Mouse (Mus musculus) layer of hippocampus, postnatal 25 days (tissue): ENCODE data around the gene N4bp3. TPM values are rescaled to one million over a fixed set of nuclear protein-coding genes. Genes with fewer than 3 reads are reported as not detected.
"Not testable (repeated sequence)": the region's sequence is repeated elsewhere in the genome, so short reads cannot be mapped to it uniquely, and the experiment has no call there.

Source experiments
- DNase-seq, 2 experiments: peaks; one replicate each; pipeline ENCODE4 v3.0.0; 2022; ENCODE audit warnings: mixed read lengths in 2 of 2, low spot score in 1 of 2; ENCODE audit errors: extremely low spot score in 1 of 2
- total RNA-seq, 2 experiments: library from RNA; stranded (reverse); gene quantifications; 2 replicates each; pipeline ENCODE4 v1.2.3; 2021

Gene N4bp3
- 10 to 100 TPM; 12.1 to 12.4 TPM for total RNA-seq

DNA sequence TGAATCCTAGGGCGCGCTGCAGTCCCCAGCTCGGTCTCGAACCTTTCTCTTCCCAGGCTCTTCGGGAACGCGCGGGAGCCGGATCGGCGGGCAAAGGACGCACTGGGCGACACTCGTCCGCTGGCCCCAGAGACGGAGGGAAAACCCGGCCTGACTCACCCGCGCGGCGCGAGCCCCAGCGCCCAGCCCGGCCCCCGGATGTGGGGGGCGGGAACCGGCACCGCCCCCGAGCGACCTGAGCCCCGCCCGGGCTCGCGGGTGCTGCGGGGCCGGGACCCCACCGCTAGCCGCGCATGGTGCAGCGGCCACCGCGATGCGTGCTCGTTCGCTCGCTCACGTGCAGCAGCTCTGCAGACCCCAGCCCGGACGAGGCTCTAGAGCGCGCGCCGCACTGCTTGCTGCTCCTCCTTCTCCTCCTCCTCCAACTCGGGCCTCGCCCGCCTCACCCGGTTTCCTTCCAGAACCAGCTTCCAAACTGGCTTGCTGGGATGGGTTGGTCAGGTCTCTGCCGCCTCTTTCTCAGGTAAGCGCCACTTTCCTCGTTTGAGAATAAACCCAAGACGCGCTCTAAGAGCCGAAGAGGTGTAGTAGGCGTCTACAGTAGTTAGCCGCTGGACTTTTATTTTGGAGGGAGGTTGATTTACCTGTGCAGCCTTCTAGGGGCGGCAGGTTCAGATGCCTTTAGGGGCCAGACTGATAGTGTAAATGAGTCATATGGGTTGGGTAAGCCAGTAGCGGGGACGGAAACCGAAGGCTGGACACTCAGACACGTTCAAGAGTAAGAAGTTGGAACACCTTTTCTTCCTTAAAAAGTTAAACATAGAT, at the start of gene N4bp3, which contains the start of gene D930048N14Rik:
TSS of gene N4bp3 (minus strand) at position 152 of the 825 bp plus-strand sequence.
TSS of gene D930048N14Rik (plus strand) at position 264 of the 825 bp plus-strand sequence.
- DNase-seq = no peak

DNA sequence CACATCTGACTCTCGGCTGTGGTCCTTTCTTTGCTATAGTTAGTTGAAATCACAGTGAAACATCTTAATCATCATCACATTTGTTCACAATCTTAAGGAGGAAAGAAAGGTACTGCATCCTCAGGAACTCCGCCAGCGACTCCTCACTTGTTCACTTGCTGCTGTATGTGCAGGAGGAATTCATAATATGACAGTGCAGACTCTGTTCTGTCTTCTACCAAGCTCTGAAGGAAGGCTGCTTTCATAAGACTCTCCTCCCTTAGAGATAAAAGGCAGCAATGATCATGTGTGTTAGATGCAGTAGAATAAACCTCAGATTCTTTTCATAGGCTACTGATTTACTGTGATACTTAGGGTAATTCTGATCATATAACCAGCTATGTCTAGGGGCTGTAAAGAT, 44.3 kb upstream of the N4bp3 start:
- no peak for DNase-seq

DNA sequence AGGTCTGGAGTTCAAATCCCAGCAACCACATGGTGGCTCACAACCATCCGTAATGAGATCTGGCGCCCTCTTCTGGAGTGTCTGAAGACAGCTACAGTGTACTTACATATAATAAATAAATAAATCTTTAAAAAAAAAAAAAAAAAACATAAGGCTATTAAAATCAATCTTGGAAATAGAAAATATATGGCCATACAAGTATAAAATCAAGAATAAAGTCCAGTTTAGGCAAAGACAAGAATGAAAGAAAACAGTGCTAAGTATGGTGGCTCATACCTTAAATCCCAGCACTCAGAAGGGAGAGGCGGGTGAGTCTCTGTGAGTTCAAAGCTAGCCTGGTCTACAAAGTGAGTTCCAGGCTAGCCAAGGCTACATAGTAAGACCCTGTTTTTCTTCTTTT, 40.0 kb upstream of the N4bp3 start:
- DNase-seq = not testable (repeated sequence)

DNA sequence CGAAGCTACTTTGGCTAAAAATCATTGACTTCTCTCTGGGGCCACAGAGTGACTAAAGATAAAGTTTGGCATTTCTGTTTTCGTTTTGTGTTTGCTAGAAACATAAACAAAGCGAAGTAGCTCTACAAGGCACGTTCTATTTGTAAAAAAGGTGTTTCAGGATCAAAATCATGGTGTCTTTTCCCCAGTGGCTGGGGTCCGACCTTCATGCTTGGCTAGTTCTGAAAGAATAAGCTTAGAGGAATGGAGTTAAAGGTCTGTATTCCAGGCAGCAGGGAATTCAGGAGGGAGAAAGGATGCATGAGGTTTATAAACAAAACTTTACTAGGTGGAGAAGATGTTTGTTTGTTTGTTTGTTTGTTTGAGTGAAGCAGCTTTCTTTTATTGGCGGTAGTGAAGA, 38.7 kb upstream of the N4bp3 start:
- no peak for DNase-seq

DNA sequence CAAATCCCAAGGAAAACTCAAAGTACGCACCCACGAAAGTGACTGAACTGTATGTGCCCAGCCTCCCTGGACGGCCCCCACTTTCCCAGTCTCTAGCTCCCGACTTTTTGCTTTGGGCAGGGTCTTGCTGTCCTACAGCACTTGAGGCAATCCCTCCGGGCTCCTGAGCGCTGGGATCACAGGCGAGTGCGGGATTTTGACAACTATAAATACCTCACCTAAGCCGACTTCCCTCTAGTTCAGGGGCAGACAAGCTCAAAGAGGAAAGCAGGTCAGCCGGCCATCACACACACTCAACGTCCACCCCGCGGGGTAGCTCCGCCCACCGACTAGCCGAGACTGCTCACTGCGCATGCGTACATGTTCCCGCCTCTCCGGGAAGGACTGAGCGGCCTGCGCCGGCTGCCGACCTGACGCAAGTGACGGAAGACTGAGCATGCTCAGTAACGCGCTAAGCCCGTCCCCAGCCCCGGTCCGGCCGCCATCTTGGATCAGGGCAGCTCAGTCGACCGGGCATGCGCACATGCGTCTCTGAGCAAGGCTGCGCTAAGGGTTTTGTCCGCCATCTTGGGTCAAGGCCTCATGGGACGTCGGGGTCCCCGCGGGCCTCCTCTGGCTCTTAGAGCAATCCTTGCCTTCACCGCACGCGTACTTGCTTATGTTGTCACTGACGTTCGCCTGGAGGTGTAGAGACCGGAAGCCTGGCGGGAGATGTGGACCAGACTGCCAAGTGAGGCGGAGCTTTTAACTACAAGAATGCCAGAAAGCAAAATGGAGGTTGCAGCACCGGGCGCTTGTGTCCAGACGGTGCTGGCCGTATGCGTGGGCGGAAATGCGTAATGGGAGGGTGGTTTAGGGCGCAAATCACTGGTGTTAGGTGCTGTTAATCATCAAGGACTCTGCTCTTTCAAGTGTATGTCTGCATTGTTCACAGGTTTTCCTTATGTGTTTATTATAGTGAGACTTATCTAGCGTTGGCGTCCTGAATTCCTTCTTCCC, 38.0 kb upstream of the N4bp3 start, which contains the start of gene 0610009B22Rik:
TSS of gene 0610009B22Rik (minus strand) at position 545 of the 999 bp plus-strand sequence.
- peak; percentile 96 to 99 for DNase-seq

DNA sequence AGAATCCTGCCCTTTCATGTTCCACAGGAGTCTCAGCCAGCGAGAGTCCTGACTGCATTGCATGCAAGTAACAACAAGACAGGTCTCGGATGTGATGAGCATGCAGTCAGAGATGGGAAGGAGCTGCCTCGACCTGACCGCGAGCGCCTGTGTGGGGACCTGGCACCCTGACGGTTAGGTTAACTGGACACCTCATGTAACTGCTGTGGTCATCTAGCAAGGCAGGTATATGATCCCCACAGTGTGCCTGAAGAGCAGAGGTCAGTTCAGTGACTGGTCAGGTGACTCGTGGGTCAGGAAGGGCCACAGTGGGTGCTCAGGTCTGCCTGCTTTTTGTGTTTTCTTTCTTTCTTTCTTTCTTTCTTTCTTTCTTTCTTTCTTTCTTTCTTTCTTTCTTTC, 31.3 kb upstream of the N4bp3 start:
- DNase-seq = no peak

DNA sequence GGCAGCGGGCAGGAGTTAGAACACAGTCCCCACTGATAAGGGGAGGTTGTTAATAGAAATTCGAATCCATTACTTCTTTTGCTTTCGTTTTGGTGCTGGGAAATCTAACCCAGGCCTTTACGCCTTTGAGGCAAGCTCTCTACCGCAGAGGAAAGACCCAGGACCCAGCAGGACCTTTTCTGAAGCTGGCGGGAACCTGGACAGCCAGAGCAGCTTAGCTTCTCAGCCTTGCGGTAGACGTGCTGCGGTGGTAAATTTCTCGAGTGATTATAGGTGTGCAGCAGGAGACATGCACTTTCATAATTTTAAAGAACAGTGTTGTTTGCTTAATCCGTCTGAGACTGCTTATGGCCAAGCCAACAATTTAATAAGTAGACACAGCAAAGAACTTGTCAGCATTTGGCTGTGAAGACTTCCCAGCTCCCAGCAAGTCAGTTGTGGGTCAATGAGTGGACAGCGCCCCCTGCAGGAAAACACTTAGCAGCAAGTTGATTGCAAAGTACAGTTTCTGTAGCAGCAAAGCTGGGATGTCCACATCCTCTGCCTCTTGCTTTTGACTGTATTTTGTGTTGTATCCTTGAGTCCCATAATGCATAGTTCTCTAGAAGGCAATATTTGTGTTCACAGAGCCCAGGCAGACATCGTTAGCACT, 30.8 kb upstream of the N4bp3 start:
- peak; percentile 77 to 98 for DNase-seq

DNA sequence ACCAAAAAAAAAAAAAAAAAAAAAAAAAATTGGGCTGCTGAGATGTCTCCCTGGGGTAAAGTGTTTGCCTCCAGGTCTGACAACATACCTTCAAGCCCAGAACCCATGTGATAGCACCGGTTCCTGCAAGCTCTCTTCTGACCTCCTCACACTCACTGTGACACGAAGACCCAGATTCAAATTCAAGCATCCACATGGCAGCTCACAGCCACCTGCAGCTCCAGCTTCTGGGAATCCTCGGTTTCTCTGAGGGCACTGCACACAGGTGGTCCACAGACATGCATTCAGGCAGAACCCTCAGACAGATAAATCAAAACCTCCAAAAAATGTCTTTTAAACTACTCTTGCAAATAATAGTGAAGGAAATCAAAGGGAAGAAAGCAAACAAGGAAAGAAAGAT, 28.8 kb upstream of the N4bp3 start:
- DNase-seq = no peak

DNA sequence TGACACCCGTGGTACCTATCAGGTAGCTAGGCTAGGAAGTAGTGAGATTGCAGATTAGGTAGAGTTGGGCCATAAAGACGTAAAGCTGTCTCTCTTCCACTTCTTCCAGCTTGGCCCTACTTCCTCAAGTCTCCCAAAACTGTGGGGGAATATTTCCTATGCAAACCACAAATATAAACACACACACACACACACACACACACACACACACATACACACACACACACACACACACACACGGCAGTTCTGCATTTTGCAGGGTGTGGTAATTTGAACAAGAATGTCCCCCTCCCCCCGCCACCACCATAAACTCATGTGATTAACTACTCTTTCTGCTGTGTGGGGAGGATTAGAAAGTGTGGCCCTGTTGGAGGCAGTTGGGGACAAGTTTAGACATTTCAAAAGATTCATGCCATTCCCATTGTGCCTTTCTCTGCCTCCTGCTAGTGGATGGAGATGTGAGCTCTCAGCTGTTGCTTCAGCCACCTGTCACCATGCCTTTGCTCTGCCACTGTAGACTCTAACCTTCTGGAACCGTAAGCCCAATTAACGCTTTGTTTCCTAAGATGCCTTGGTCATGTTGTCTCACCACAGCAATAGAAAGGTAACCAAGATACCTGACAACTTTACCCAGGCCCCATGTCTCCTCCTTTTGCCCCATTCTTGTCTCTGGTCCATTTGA, 27.2 kb upstream of the N4bp3 start:
- DNase-seq = no peak

DNA sequence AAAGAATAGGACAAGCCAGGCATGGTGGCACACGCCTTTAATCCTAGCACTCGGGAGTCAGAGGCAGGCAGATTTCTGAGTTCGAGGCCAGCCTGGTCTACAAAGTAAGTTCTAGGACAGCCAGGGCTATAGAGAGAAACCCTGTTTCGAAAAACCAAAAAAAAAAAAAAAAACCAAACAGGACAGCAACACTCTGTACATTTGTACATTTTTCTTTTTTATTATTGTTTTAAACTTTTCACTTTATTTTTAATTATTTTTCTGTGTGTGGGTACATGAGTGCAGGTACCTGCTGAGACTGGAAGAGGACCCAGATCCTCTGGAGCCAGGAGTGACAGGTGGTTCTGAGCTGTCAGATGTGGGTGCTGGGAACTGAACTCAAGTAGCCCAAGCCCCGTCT, 24.7 kb upstream of the N4bp3 start:
- DNase-seq = no peak

DNA sequence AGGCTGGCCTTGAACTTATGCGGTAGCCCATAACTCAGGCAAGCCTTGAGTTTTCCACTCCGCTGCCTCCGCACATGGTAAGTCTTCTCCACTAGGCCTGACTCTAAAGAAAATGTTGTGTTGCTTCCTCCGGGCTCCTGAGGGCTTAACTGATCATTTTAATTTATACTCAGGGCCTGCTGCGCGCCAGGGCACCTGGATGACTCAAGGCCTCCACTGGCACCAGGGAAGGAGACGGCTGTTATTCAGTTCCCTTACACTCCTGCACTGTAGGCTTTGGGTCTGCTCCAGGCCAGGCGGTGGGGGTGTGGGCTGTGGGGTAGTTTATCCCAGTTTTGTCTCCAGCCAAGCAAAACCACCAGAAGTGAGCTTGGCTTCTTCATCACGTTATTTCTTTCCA, 22.6 kb upstream of the N4bp3 start:
- DNase-seq = no peak

DNA sequence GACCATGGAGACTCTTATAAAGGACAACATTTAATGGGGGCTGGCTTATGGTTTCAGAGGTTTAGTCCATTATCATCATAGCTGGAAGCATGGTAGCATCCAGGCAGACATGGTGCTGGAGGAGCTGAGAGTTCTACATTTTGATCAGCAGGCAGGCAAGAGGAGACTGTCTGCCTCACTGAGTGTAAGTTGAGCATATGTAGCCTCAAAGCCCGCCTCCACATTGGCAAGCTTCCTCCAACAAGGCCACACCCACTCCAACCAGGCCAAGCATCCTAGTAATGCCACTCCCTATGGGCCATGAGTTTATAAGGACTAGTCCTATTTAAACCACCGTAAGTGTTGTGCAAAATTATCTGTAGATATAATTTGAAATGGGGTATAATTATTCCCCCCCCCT, 20.7 kb upstream of the N4bp3 start:
- no peak for DNase-seq

DNA sequence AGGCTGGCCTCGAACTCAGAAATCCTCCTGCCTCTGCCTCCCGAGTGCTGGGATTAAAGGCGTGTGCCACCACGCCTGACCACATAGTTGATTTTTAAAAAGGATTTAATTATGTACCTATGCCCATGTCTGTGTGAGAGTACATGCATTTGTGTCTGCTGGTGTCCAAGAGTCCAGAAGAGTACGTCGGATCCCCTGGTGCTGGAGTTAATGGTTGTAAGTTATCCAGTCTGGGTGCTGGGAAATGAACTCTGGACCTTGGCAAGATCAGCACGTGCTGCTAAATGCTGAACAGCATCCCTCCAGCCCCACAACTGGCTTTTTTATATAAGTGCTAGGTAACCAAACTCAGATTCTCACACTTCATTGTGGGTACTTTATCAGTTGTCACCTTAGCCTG, 20.2 kb upstream of the N4bp3 start:
- no peak for DNase-seq

DNA sequence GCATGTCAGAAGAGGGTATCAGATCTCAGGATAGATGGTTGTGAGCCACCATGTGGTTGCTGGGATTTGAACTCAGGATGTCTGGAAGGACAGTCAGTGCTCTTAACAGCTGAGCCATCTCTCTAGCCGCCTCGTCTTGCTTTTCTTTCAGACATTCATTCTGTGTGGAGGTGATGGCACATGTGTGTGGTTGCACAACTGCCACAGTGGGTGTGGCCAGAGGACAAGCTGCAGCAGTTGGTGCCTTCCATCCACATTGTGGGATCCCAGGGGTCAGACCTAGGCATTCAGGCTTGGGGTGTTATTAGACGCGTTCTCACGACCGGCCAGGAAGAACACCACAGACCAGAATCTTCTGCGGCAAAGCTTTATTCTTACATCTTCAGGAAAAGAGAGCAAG, 14.1 kb upstream of the N4bp3 start:
- not testable (repeated sequence) for DNase-seq

DNA sequence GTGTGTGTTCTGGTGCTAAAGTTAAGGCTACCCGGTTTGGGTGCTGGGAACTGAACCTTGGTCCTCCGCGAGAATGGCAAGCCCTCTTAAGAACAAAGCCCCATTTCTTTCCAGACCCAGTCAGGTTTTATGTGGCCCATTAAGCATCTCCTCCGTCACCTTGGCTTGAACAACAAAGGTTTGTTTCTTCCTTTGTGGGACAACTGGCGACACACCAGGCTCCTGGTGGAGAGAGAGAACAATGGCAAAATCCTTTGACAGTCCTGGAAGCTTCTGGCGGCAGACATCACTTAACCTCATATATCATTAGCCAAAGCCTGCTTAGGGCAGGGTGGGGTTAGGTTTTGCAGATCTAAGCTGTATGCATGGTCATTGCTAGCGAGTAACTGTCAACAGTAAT, 12.0 kb upstream of the N4bp3 start:
- DNase-seq = no peak

DNA sequence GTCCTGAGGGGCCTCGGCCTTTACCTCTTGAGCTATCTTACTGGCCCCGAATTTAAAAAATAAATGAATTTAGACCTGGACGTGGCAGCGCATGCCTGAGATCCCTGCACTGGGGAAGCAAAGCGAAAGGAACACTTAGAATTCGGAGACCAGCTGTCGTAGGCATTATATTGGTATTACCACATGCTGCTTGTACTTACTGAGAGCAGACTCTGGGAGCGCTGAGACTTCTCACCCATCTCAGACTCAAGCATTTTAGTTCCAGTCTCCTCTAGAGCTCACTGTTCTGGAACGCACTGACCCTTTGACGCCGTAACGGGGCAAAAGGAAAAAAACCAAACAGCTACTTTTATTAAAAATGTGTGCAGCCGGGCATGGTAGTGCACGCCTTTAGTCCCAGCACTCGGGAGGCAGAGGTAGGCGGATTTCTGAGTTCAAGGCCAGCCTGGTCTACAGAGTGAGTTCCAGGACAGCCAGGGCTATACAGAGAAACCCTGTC, 11.3 kb upstream of the N4bp3 start:
- DNase-seq = no peak

DNA sequence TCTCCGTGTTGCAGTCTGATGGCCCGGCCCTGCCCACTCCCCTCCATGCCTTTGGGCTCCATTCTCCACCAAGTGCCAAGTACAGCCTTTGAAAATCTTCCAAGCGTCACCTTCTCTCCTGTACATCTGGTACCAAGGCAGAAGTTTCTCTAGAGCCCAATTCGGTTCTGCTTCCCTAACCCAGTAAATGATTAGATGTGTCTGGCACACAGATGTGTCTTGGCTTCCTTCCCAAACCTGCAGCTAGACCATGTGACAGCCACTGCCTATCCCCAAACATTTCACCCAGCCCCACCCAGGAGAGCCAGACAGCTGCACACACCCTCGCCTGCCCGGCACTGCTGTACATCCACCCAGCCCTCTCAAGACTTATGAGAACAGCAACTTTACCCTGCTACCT, 8.1 kb upstream of the N4bp3 start:
- no peak for DNase-seq

DNA sequence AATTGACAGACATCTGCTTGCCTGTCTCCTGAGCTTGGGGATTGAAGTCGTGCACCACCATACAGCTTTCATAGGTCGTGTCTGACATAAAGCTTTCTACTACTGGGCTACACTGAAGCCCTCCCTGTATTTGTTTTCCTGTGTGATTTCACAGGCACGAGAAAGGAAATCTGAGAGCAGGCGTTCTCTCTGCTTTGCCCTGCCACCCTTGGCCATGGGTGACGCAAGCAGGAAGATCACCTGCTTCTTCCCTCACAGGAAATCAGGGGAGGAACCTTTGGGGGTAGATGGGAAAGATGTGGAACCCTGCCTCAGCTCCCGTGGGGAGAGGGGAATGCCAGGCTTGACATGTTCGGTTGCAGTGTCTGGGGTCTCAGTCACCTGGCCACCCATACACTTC, 7.6 kb upstream of the N4bp3 start:
- no peak for DNase-seq

DNA sequence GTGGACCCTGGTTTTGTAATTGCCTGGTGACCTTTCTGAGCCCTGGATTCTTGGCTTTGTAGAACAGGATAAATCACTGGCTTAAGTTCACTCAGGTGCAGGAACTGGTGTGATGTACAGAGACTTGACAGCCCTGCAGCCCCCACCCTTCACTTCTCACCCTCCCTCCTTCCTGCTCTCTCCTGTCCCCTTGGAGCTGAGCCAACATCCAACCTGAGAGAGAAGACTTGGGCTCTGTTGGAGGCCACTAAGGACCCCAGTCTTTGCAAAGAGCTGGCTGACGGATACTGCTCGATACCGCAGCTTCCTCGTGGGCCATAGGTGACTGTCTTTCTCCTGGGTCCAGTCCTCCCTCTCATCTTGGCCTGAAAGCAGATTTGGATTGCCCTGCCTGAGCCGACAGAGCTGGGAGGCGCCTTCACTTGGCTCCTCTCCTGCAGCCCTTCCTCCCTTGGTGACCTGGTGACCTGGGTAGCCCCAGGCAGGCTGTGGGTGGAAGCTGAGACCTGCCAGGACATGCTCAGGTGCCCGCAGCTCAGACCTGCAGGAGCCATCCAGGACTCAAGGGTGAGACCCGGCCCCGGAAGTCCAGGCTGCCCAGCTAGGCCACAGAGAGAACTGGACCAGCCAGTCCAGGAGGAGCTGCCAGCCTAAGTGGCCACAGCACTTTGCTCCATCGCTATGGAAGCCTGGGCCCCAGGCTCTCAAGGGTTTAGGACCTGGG, 6.3 kb upstream of the N4bp3 start:
- DNase-seq = no peak
